Mouse (Mus musculus) kidney, adult 18-20 months (tissue): ENCODE measurements around the gene Ptgir.
A peak's percentile ranks its signal among the peaks of the same experiment; 100 is the strongest.
"Not testable (repeated sequence)": the region's sequence is repeated elsewhere in the genome, so short reads cannot be mapped to it uniquely, and the experiment has no call there.

Experiments used
- DNase-seq: peaks from one replicate; pipeline ENCODE4 v3.0.0; 2021

Gene Ptgir

DNA sequence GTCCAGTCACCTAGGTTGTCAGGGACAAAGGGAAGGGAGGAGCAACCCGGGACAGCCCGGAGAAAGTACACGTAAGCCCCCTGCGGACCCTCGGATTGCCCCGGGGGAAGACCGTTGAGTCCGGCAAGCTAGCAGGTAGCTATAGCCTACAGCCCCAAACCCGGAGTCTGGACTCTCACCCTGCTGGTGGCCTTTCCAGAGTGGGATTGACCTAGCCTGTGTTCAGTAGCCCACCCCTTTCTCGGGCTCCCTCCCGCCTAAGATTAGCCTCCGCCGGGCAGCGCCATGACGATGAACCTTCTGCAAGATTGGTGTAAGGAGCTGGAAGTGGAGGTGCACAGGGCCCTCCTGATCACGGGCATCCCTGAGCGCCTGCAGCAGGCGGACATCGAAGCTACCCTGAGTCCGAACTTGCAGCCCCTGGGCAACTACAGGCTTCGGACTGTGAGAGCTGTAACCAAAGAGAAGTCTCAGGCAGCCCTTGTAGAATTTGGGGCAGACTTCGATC lies 38.6 kb downstream of the Ptgir start:
- DNase-seq: no peak

GRCm38 (mm10) chr7:16945419-16945818 lies 39.1 kb downstream of the Ptgir start:
- DNase-seq: no peak

GRCm38 (mm10) chr7:16946441-16947348 lies 40.4 kb downstream of the Ptgir start:
- DNase-seq: no peak

- no peak for DNase-seq
Measured at GRCm38 (mm10) chr7:16947349-16947895, 41.1 kb downstream of the Ptgir start.

DNA sequence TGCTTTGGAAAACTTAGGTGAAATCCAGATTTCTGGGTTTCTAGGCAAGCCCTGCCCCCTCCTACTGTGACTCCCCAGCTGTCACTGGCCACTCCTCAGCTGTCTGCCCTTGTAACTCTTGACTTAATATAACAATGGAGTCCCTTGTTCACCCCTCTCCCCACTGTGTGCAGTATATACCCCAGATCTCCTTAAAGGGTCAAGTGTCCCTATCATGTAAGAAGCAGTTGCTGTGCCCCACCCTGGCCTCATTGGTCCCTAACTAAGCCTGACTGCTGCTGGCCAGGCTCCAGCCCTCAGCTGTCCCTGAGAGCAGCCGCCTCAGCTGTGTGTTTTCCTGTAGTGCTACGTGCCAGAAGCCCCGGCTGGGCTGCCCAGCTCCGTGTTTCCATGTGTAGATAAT lies 41.7 kb downstream of the Ptgir start:
- DNase-seq: no peak

- DNase-seq: no peak
Measured at GRCm38 (mm10) chr7:16948923-16949458, 42.7 kb downstream of the Ptgir start.

- peak; percentile 84 for DNase-seq
Measured at GRCm38 (mm10) chr7:16949908-16950841, 43.9 kb downstream of the Ptgir start.

GRCm38 (mm10) chr7:16950861-16951635 lies 44.8 kb downstream of the Ptgir start:
- DNase-seq: peak; percentile 73

DNA sequence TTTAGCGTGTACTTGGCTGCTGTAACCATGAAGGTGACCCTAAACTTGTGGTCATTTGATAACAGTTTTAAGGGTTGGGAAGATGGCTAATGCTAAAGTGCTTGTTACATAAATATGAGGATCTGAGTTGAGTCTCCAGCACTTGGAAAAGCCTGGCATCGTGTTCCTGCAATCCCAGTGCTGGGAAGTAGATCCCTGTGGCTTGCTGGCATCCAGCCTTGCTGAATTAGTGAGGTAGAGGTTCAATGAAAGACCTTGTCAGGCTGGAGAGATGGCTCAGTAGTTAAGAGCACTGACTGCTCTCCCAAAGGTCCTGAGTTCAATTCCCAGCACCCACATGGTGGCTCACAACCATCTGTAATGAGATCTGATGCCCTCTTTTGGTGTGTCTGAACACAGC lies 47.5 kb downstream of the Ptgir start:
- DNase-seq: not testable (repeated sequence)

GRCm38 (mm10) chr7:16955712-16956111 lies 49.4 kb downstream of the Ptgir start:
- no peak for DNase-seq

- DNase-seq: no peak
Measured at GRCm38 (mm10) chr7:16956410-16957265, 50.3 kb downstream of the Ptgir start.

DNA sequence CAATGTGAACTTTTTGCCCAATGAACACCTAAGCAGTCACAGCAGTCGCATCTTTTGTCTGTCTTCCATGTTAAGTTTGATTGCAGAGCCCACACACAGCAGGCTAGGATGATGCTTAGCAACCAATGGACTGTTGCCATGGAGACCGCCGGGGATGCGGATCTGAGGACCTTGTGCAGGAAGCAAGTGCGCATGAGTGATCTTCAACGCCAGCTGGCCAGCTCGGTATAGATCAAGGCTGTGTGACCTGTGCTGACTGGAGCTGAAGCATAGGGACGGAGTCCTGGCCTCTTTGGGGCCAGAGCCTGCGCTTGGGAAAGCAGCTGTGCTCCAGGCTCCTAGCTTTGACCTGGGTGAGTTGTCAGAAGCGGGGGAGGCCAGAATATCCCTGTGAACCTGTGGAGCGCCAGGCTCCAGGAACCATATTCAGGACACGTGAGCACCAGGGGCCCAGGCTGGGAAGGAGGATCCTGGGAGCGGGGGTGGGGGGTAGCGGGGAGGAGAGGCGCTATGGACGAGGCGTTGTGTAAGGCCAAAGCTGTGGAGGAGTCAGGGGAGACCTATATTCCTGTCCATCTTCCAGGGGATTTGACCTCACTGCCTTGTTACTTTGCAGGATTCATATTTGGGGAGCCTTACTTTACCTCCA lies 53.4 kb downstream of the Ptgir start, which contains the start of gene Pnmal1:
Gene Pnmal1, plus strand, starts transcription at position 141 of the 649 bp plus-strand sequence.
- no peak for DNase-seq
